Mouse (Mus musculus): ENCODE data around the gene Laptm5.

GRCm38 (mm10) chr4:130910666-130911065 lies 2.3 kb upstream of the Laptm5 start:
- TF ChIP-seq CTCF (IDR thresholded peaks at IDR 0.05; ENCODE audit: low read depth) (no peak), EP300 (optimal IDR thresholded peaks at IDR 0.05) (no peak)
